Mouse (Mus musculus) midbrain, postnatal 0 days (tissue): ENCODE measurements at regions not wholly inside any gene's neighbourhood (a gene's known extent, or its start where the extent isn't known, plus 50 kb on each side); places are given as distances from the start of the nearest gene placed in this dataset.

Experiments
- ATAC-seq: fragments of 200-750 bp; cut with Nextera tagmentation; 2 replicates; pipeline ENCODE4 v1.8.0; 2017; ENCODE audit warnings: moderate number of reproducible peaks, mild to moderate bottlenecking, moderate TSS enrichment, moderate library complexity; ENCODE audit not compliant: low FRiP score
- DNase-seq: peaks from one replicate; pipeline ENCODE4 v3.0.0-alpha.2; 2015; ENCODE audit warnings: low spot score
- H3K27ac ChIP-seq: fragments of 300-500 bp; sonication (generic); 2 replicates; pipeline ENCODE4 v1.5.1; 2014; ENCODE audit warnings: low read depth, mild to moderate bottlenecking, low read length, mixed read lengths
- H3K27me3 ChIP-seq: fragments of 300-500 bp; sonication (generic); 2 replicates; pipeline ENCODE4 v1.6.1; 2014; ENCODE audit warnings: low read length, control low read depth, mixed read lengths; ENCODE audit not compliant: insufficient read depth
- H3K36me3 ChIP-seq: fragments of 300-500 bp; sonication (generic); 2 replicates; pipeline ENCODE4 v1.6.1; 2014; ENCODE audit warnings: low read length, control low read depth, mixed read lengths; ENCODE audit not compliant: insufficient read depth
- H3K4me1 ChIP-seq: fragments of 300-500 bp; sonication (generic); 2 replicates; pipeline ENCODE4 v1.6.1; 2014; ENCODE audit warnings: mild to moderate bottlenecking, control low read depth, antibody characterized with exemption, low read length, mixed read lengths; ENCODE audit not compliant: insufficient read depth
- H3K4me2 ChIP-seq: fragments of 300-500 bp; sonication (generic); 2 replicates; pipeline ENCODE4 v1.6.1; 2014; ENCODE audit warnings: low read depth, mild to moderate bottlenecking, low read length, mixed read lengths; ENCODE audit not compliant: poor library complexity, severe bottlenecking
- H3K4me3 ChIP-seq: fragments of 300-500 bp; sonication (generic); 2 replicates; pipeline ENCODE4 v1.5.1; 2014; ENCODE audit warnings: low read depth, mild to moderate bottlenecking, low read length, moderate library complexity
- H3K9ac ChIP-seq: fragments of 300-500 bp; sonication (generic); replicated peaks from 2 replicates; pipeline ENCODE4 v1.6.1; 2014; ENCODE audit warnings: mild to moderate bottlenecking, low read length, moderate library complexity, mixed read lengths; ENCODE audit not compliant: poor library complexity, severe bottlenecking
- H3K9me3 ChIP-seq: fragments of 300-500 bp; sonication (generic); 2 replicates; pipeline ENCODE4 v1.6.1; 2016; ENCODE audit warnings: low read length, control low read depth
- CTCF ChIP-seq: IDR thresholded peaks from 2 replicates; pipeline ENCODE4 v1.5.1; 2016; ENCODE audit warnings: antibody characterized with exemption, mild to moderate bottlenecking
- WGBS: fragments of 180-500 bp; shearing (Covaris S2); extraction: QIAGEN DNeasy Blood & Tissue Kit; methylation state at CpG from one replicate; pipeline ENCODE4 v1.1.7; 2014; 5-methylcytosine and 5-hydroxymethylcytosine counted together

- H3K9me3 ChIP-seq: no peaks in the 10 kb centered on the region
- no peaks in the 10 kb centered on the region for H3K4me1 ChIP-seq
- DNase-seq (no peak), ATAC-seq (no peak)
- TF ChIP-seq CTCF: no peak
- 87% methylated on average over 3 of the region's 3 CpGs for WGBS
- H3K27me3 ChIP-seq: no peaks in the 10 kb centered on the region
- H3K27ac ChIP-seq: no peak overlapping the region
- H3K4me2 ChIP-seq: no peak overlapping the region
- no peaks in the 10 kb centered on the region for H3K36me3 ChIP-seq
- H3K4me3 ChIP-seq: no peak overlapping the region
- no peak overlapping the region for H3K9ac ChIP-seq
Measured at GRCm38 (mm10) chr1:90360065-90360464, 156.3 kb downstream of the Ackr3 start.

GRCm38 (mm10) chr1:90364444-90364843 lies 160.7 kb downstream of the Ackr3 start:
- H3K27ac ChIP-seq: no peak overlapping the region
- H3K4me1 ChIP-seq: no peaks in the 10 kb centered on the region
- no peak for TF ChIP-seq CTCF
- H3K9ac ChIP-seq: no peak overlapping the region
- H3K27me3 ChIP-seq: no peaks in the 10 kb centered on the region
- ATAC-seq (no peak), DNase-seq (no peak)
- no peak overlapping the region for H3K4me3 ChIP-seq
- no peak overlapping the region for H3K4me2 ChIP-seq
- H3K36me3 ChIP-seq: no peaks in the 10 kb centered on the region
- H3K9me3 ChIP-seq: no peaks in the 10 kb centered on the region
- 76% methylated on average over 4 of the region's 4 CpGs for WGBS

DNA sequence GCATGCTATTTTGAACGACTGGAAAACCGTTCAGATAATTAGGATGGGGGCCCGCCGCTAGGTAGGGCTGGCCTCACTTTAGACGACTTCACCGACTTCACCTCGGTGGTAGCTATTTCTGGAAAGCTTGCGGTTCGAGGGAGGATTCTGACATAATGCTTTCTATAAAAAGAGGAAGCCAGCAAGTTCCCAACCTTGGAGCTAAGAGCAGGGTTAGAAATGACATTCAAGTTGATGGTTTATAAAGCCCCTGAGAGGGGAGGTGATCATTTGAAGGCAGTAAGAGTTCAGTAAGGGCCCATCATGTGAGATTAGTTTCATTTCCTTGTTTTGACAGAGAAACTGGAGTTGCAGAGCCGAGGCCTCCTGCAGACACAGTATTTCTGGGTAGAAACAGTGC lies 164.8 kb downstream of the Ackr3 start:
- H3K27ac ChIP-seq: no peak overlapping the region
- no peaks in the 10 kb centered on the region for H3K36me3 ChIP-seq
- no peak overlapping the region for H3K9ac ChIP-seq
- H3K27me3 ChIP-seq: no peaks in the 10 kb centered on the region
- no peaks in the 10 kb centered on the region for H3K9me3 ChIP-seq
- WGBS: 78% methylated on average over 10 of the region's 10 CpGs
- no peak overlapping the region for H3K4me3 ChIP-seq
- ATAC-seq (no peak), DNase-seq (no peak)
- no peaks in the 10 kb centered on the region for H3K4me1 ChIP-seq
- no peak overlapping the region for H3K4me2 ChIP-seq
- TF ChIP-seq CTCF: no peak

- Histone ChIP-seq H3K9me3 (no peaks in the 10 kb centered on the region), H3K27me3 (no peaks in the 10 kb centered on the region), H3K9ac (no peak overlapping the region), H3K36me3 (no peaks in the 10 kb centered on the region), H3K27ac (no peak overlapping the region), H3K4me3 (no peak overlapping the region), H3K4me2 (no peak overlapping the region), H3K4me1 (no peaks in the 10 kb centered on the region; the same call in 1 of the 2 replicates)
- no peak for ATAC-seq
- WGBS: 59% methylated on average over 2 of the region's 2 CpGs
- peak; percentile 14 for TF ChIP-seq CTCF
- no peak for DNase-seq
Measured at GRCm38 (mm10) chr1:90369287-90369686, 165.5 kb downstream of the Ackr3 start.

- H3K9ac ChIP-seq: no peak overlapping the region
- ATAC-seq (no peak), DNase-seq (no peak)
- H3K27me3 ChIP-seq: no peaks in the 10 kb centered on the region
- H3K27ac ChIP-seq: no peak overlapping the region
- H3K4me2 ChIP-seq: no peak overlapping the region
- no peak overlapping the region for H3K4me3 ChIP-seq
- TF ChIP-seq CTCF: no peak
- H3K9me3 ChIP-seq: no peaks in the 10 kb centered on the region
- H3K4me1 ChIP-seq: no peaks in the 10 kb centered on the region; the same call in 1 of the 2 replicates
- 76% methylated on average over 5 of the region's 5 CpGs for WGBS
- H3K36me3 ChIP-seq: no peaks in the 10 kb centered on the region
Measured at GRCm38 (mm10) chr1:90370766-90371165, 167.0 kb downstream of the Ackr3 start.

DNA sequence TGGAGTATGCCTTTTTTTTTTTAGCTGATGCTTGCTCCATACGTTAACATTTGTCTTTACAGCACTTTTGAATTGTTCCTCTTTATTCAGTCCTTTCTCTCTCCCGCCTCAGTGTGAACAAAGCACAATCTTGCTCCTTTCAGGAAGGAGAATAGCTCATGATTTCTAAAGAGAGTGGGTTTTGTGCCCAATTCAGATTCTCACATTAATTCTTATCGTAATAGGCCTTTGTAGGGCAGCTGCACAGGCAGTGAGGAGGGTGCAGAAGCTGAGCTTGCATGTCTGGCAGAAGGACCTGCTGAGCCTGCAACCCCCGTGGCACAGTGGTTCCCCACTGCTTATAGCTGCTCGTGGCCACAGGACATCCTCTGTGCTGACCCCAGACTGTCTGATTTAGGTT lies 169.2 kb downstream of the Ackr3 start:
- no peaks in the 10 kb centered on the region for H3K9me3 ChIP-seq
- no peaks in the 10 kb centered on the region for H3K36me3 ChIP-seq
- no peak for TF ChIP-seq CTCF
- 63% methylated on average over 5 of the region's 5 CpGs for WGBS
- ATAC-seq (no peak), DNase-seq (no peak)
- H3K27ac ChIP-seq: no peak overlapping the region
- no peak overlapping the region for H3K4me2 ChIP-seq
- H3K9ac ChIP-seq: no peak overlapping the region
- no peaks in the 10 kb centered on the region for H3K27me3 ChIP-seq
- H3K4me3 ChIP-seq: no peak overlapping the region
- no peaks in the 10 kb centered on the region; the same call in 1 of the 2 replicates for H3K4me1 ChIP-seq
